Mouse (Mus musculus): ENCODE measurements around the gene Nhsl1. TPM values are rescaled to one million over a fixed set of nuclear protein-coding genes. Genes with fewer than 3 reads are reported as not detected.
"Not testable (repeated sequence)": the region's sequence is repeated elsewhere in the genome, so short reads cannot be mapped to it uniquely, and the experiment has no call there.

Nhsl1 gene
- polyA plus RNA-seq, 1 experiment from 2014 or later = 8.6 TPM

DNA sequence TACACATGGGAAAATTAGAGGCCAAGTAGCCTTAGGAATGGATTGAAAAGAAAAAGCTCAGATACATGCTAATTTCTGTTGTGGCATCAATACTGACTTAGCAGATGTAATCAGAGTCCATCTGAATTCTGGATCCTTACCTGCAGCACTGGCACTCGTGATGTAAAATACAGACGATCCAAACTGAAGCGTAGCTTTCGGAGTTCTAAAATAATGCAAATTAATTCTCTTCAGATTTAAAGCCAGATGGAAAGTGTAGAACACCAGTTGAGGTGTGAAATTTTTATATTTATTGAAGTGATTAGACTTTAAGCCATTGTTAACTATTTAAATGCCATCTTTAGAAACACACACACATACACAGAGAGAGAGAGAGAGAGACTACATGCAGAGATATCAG is 211.4 kb downstream of the Nhsl1 start:
- Histone ChIP-seq H3K27ac (no peak overlapping the region), H3K9ac (no peak overlapping the region), H3K36me3 (peaks cover 26% of the 10 kb centered on the region), H3K4me2 (replicated peaks) (no peak overlapping the region), H3K9me3 (no peaks in the 10 kb centered on the region), H3K4me3 (no peak overlapping the region), H3K4me1 (peaks cover 42% of the 10 kb centered on the region), H3K27me3 (no peaks in the 10 kb centered on the region)
- WGBS = 80% methylated on average over 4 of the region's 4 CpGs
- no peak for ATAC-seq (ENCODE audit: low FRiP score, low read depth)

DNA sequence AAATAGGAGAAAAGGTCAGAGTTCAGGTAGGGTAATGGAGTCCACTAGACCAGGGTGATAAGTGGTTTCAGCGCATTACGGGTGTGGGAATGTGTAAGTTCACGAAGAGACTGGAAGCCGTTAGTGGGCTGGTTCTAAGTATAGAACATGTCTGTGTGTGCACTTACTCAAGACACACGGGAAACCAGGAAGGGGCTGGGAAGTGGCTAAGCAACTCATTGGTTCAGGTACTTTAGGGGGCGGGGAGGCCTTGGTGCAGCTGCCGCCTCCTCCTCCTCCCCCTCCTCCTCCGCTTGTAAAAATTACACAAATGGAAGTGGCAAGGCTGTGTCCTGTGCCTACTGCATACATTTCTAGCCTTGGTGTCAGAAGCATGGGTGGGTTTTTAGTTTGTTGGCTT is 213.5 kb downstream of the Nhsl1 start:
- H3K4me1 ChIP-seq = peaks cover 22% of the 10 kb centered on the region
- no peaks in the 10 kb centered on the region for H3K9me3 ChIP-seq
- no peak overlapping the region for H3K27ac ChIP-seq
- peak; percentile 37 for ATAC-seq (ENCODE audit: low FRiP score, low read depth)
- 33% methylated on average over 8 of the region's 8 CpGs for WGBS
- H3K9ac ChIP-seq = no peak overlapping the region
- H3K27me3 ChIP-seq = no peaks in the 10 kb centered on the region
- H3K4me3 ChIP-seq = no peak overlapping the region
- peaks cover 26% of the 10 kb centered on the region for H3K36me3 ChIP-seq
- H3K4me2 ChIP-seq (replicated peaks) = 0 out of 2 replicates have a peak overlapping the region, but pooled peaks have one; percentile 0

DNA sequence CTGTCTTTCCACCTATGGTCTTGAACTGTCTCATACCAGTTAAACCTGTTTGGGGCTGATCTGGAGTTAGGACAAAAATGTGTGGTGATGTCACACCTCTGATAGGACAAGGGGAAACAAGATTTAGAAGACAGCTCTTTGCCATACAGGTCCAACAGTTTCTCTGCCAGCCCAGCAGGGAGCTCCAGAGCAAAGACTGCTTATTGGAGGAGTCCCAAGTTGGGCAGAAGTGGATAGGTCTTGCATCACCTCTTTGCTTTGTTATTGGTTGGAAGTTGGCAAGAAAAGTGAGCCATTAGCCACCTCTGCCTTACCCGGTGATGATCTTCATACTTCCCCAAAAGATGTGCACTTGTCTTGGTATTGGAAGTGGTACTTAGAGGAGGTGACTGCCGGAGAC is 218.1 kb downstream of the Nhsl1 start:
- H3K4me1 ChIP-seq = peaks cover 4% of the 10 kb centered on the region; the same call in 1 of the 2 replicates
- H3K36me3 ChIP-seq = peaks cover 17% of the 10 kb centered on the region
- no peak overlapping the region for H3K9ac ChIP-seq
- H3K27ac ChIP-seq = no peak overlapping the region
- no peak overlapping the region for H3K4me3 ChIP-seq
- 89% methylated on average over 2 of the region's 2 CpGs for WGBS
- no peaks in the 10 kb centered on the region for H3K27me3 ChIP-seq
- H3K9me3 ChIP-seq = no peaks in the 10 kb centered on the region
- no peak overlapping the region for H3K4me2 ChIP-seq (replicated peaks)
- no peak for ATAC-seq (ENCODE audit: low FRiP score, low read depth)

DNA sequence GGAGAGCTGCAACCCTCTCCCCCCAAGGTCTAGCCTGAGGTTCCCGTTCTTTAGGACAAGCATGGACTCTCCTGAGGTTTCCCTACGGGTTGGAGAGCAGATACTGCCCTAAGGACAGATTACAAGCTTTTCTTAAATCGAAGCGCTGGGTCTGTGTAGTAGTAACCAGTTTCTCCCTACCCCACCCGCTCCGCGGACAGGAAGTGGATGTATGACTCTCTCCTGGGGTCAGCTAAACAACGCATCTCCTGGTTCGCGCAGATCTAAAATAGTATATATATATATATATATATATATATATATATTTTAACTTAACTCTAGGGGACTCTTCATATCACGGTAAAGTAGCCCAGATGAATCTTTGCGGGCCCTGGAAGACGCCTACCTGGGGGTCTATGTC is 226.5 kb downstream of the Nhsl1 start:
- no peaks in the 10 kb centered on the region; the same call in 1 of the 2 replicates for H3K36me3 ChIP-seq
- H3K27ac ChIP-seq = no peak overlapping the region
- 6% methylated on average over 13 of the region's 13 CpGs for WGBS
- no peaks in the 10 kb centered on the region for H3K4me1 ChIP-seq
- peak overlapping the region; percentile 77 for H3K9ac ChIP-seq
- peak overlapping the region; percentile 85 for H3K4me2 ChIP-seq (replicated peaks)
- H3K9me3 ChIP-seq = no peaks in the 10 kb centered on the region
- H3K4me3 ChIP-seq = peak overlapping the region; percentile 64
- peaks cover 5% of the 10 kb centered on the region for H3K27me3 ChIP-seq
- ATAC-seq (ENCODE audit: low FRiP score, low read depth) = no peak

DNA sequence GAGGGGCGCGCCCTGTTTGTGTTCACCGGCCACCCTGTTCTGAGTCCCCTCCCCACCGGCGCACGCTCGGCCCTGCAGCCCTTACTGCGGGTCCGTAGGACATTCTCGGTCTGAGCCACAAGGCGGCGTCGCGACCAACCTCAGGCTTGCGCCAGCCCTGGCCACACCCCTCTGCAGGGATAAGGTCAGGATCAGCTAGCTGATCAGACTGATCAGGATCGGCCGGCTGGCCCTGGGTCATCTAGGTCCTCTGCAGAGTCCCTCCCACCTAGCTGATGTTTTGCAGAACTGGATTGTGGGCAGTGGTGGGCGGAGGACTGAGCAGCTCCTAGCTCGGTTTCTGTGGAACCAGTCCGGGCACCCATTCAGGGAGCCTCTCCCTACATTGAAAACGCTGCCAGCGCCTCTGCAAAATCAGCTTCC is 227.0 kb downstream of the Nhsl1 start, which contains the start of gene Hebp2:
Gene Hebp2, minus strand, starts transcription at position 264 of the 423 bp plus-strand sequence.
- H3K27me3 ChIP-seq = peaks cover 7% of the 10 kb centered on the region
- no peaks in the 10 kb centered on the region; the same call in 1 of the 2 replicates for H3K36me3 ChIP-seq
- H3K4me2 ChIP-seq (replicated peaks) = peak within 1 kb of the TSS; percentile 85
- peak within 1 kb of the TSS; percentile 48; the same call in 1 of the 2 replicates for H3K27ac ChIP-seq
- peak; percentile 88 for ATAC-seq (ENCODE audit: low FRiP score, low read depth)
- H3K9me3 ChIP-seq = no peaks in the 10 kb centered on the region
- no peaks in the 10 kb centered on the region for H3K4me1 ChIP-seq
- peak within 1 kb of the TSS; percentile 77 for H3K9ac ChIP-seq
- under 1% methylated on average over 22 of the region's 22 CpGs for WGBS
- peak within 1 kb of the TSS; percentile 64 for H3K4me3 ChIP-seq

DNA sequence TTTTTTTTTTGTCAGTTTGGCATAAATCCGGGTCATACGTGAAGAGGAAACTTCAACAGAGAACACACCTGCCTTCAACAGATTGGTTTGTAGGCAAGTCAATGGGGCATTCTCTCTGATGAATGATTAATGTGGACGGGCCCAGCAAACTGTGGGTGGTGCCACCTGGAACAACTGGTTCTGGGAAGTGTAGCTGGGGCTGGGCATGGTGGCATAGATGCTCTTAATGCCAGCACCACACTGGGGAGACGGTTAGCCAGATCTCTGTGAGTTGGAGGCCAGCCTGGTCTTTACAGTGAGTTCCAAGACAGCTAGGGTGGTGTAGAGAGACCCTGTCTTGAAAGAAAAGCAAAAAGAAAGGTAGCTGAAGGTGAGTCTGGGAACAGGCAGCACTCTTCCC is 228.6 kb downstream of the Nhsl1 start:
- H3K4me1 ChIP-seq = no peaks in the 10 kb centered on the region
- H3K4me2 ChIP-seq (replicated peaks) = no peak overlapping the region
- 81% methylated on average over 4 of the region's 4 CpGs for WGBS
- H3K9ac ChIP-seq = no peak overlapping the region
- no peak for ATAC-seq (ENCODE audit: low FRiP score, low read depth)
- no peak overlapping the region for H3K27ac ChIP-seq
- peaks cover 7% of the 10 kb centered on the region for H3K27me3 ChIP-seq
- no peak overlapping the region for H3K4me3 ChIP-seq
- no peaks in the 10 kb centered on the region for H3K36me3 ChIP-seq
- no peaks in the 10 kb centered on the region for H3K9me3 ChIP-seq

DNA sequence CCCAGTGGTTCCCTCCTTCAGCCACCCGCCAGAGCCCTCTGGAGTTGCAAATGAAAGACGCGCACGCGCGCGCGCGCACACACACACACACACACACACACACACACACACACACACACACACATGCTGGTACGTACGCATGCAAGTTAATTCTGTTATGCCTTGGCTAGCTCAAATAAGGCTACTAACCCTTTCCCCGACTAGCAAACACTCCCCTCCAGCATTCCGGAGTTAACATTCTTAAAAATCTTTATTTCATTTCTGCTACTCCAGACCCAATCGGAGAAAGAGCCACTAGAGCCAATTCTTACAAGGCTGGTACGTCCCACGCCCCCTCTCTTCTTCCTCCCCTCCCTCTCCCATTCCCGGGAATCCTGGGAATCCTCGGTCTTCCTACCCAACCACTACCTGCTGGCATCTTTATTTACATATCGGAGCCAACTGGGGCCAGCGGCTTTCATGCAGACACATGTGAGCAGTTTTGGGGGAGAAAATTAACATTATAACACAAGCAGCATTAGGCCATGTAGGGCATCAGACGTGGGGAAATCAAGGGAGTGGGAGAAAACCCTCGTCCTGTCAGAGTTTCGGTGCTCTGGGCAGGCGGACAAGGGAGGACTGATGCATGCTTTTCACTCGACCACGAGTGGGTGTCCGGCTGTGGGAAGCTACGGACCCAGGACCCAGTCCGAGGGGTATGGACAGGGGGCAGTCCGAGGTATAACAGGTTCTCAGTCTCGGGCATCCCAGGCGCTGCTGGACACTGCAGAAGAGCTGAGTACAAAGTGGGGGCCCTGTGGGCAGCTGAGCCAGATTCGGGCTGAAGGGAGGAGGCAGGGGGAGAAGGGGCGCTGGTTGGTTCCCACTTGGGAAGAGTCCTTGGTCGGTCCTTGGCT is 230.8 kb downstream of the Nhsl1 start:
- H3K9ac ChIP-seq = peak overlapping the region; percentile 48
- H3K4me2 ChIP-seq (replicated peaks) = peak overlapping the region; percentile 76
- H3K36me3 ChIP-seq = no peaks in the 10 kb centered on the region
- WGBS = 3% methylated on average over 35 of the region's 35 CpGs
- no peak overlapping the region for H3K27ac ChIP-seq
- H3K27me3 ChIP-seq = peaks cover 7% of the 10 kb centered on the region
- H3K4me1 ChIP-seq = no peaks in the 10 kb centered on the region
- H3K4me3 ChIP-seq = peak overlapping the region; percentile 41
- H3K9me3 ChIP-seq = no peaks in the 10 kb centered on the region
- no peak for ATAC-seq (ENCODE audit: low FRiP score, low read depth)

DNA sequence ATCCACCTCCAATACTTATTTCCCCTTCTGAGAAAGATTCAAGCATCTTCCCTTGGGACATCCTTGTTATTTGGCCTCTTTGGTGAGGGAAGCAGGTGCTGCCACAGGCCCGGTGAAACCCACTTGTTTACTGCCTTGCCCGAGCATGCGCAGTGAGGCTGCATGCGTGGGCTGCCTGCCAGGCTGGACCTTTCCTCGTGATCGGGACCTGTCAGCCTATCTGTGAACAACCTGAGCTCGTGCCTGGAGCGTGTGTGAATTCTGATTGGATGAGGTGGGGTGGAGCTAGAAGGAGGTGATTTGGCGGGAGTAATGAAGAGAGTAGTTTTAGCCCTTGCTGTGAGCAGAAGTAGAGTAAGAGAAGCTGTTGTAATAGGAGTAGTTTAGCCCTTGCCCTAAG is 240.3 kb downstream of the Nhsl1 start:
- not testable (repeated sequence) for H3K9ac ChIP-seq; H3K4me2 ChIP-seq (replicated peaks); H3K27ac ChIP-seq; ATAC-seq (ENCODE audit: low FRiP score, low read depth); H3K36me3 ChIP-seq; H3K4me3 ChIP-seq; H3K4me1 ChIP-seq; H3K9me3 ChIP-seq; H3K27me3 ChIP-seq
- WGBS = 81% methylated on average over 9 of the region's 9 CpGs

DNA sequence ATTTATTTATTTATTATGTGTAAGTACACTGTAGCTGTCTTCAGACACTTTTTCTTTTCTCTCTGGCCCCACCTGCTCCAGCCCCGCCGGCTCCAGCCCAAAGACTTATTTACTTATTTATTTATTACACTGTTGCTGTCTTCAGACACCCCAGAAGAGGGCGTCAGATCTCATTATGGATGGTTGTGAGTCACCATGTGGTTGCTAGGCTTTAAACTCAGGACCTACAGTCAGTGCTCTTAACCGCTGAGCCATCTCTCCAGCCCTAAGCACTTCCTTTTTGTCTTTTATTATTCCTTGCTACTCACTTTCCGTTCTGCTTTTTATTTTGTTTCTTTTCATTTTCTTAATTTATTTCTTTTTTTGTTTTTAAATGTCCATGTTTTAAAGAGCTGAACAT is 242.7 kb downstream of the Nhsl1 start:
- H3K9me3 ChIP-seq = no peaks in the 10 kb centered on the region
- H3K36me3 ChIP-seq = no peaks in the 10 kb centered on the region
- no peak overlapping the region for H3K4me2 ChIP-seq (replicated peaks)
- H3K4me3 ChIP-seq = no peak overlapping the region
- no peaks in the 10 kb centered on the region for H3K4me1 ChIP-seq
- WGBS = 43% methylated on average over 5 of the region's 5 CpGs
- H3K27ac ChIP-seq = no peak overlapping the region
- 0 out of 2 replicates have a peak, but pooled peaks cover 4% of the 10 kb centered on the region for H3K27me3 ChIP-seq
- no peak for ATAC-seq (ENCODE audit: low FRiP score, low read depth)
- no peak overlapping the region for H3K9ac ChIP-seq

DNA sequence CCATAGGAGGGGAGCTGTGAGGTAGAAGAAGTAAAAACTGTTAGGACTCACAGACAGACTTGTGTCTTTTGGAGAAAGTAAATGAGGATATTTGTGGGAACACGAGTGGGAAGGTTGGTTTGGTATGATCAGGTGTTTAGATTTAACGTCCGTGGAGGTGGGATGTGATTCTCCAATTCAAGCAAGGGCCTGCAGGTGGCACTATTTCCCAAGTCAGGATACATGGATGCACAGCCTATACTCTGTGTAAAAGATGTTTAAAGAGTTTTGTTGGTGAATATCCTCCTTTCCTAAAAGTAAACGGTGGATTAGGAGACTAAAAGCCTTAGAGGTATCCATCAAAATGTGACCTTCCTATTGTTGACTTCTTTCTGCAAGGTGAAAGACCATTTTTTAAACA is 244.2 kb downstream of the Nhsl1 start:
- no peak overlapping the region for H3K9ac ChIP-seq
- H3K4me2 ChIP-seq (replicated peaks) = no peak overlapping the region
- H3K4me3 ChIP-seq = no peak overlapping the region
- no peak overlapping the region for H3K27ac ChIP-seq
- H3K9me3 ChIP-seq = no peaks in the 10 kb centered on the region
- no peak for ATAC-seq (ENCODE audit: low FRiP score, low read depth)
- WGBS = 5% methylated on average over 4 of the region's 4 CpGs
- H3K27me3 ChIP-seq = 0 out of 2 replicates have a peak, but pooled peaks cover 4% of the 10 kb centered on the region
- no peaks in the 10 kb centered on the region for H3K36me3 ChIP-seq
- H3K4me1 ChIP-seq = no peaks in the 10 kb centered on the region

DNA sequence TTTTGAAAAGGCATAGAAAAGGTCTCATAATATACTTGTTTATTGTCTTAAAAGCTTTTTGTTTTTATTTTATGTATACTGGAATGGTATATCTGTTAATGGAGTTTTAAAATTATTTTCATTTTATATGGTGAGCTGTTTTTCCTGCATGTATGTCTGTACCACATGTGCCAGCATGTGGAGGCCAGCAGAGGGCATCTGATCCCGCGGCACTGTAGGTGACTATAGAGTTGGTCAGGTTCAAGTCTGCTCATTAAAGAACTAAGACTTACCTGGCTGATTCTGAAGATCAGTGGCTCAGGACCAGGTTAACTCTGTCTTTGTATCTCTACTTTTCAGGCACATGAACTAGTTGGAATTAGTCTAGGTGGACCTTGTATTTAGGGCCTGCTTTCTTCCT is 253.8 kb downstream of the Nhsl1 start:
- Histone ChIP-seq H3K36me3 (no peaks in the 10 kb centered on the region), H3K27ac (no peak overlapping the region), H3K4me3 (no peak overlapping the region), H3K27me3 (no peaks in the 10 kb centered on the region), H3K4me1 (no peaks in the 10 kb centered on the region), H3K4me2 (replicated peaks) (no peak overlapping the region), H3K9ac (no peak overlapping the region), H3K9me3 (no peaks in the 10 kb centered on the region; the same call in 1 of the 2 replicates)
- ATAC-seq (ENCODE audit: low FRiP score, low read depth) = no peak
- 48% methylated on average over 2 of the region's 2 CpGs for WGBS
